Mouse (Mus musculus) erythroblast, embryonic 14.5 days (primary cell): ENCODE data around the gene Limd1. TPM values are rescaled to one million over a fixed set of nuclear protein-coding genes. Genes with fewer than 3 reads are reported as not detected.
A peak's percentile ranks its signal among the peaks of the same experiment; 100 is the strongest.

ENCODE experiments used
- H3K27me3 ChIP-seq: 2 replicates; pipeline ENCODE4 v1.6.1; 2012; ENCODE audit warnings: inconsistent platforms; ENCODE audit not compliant: control insufficient read depth
- H3K36me3 ChIP-seq: 2 replicates; pipeline ENCODE4 v1.6.1; 2012; ENCODE audit warnings: mild to moderate bottlenecking, inconsistent platforms; ENCODE audit not compliant: control insufficient read depth
- H3K4me1 ChIP-seq: 2 replicates; pipeline ENCODE4 v1.6.1; 2012; ENCODE audit warnings: inconsistent platforms; ENCODE audit not compliant: control insufficient read depth
- H3K4me3 ChIP-seq: replicated peaks from 2 replicates; pipeline ENCODE3; 2012; ENCODE audit warnings: moderate library complexity, mild to moderate bottlenecking, inconsistent platforms
- H3K9me3 ChIP-seq: 2 replicates; pipeline ENCODE4 v1.6.1; 2012; ENCODE audit warnings: low read length, inconsistent platforms, mixed read lengths; ENCODE audit not compliant: control insufficient read depth
- GATA1 ChIP-seq: IDR thresholded peaks from 2 replicates; pipeline ENCODE4 v1.6.1; 2012; ENCODE audit warnings: low read length, inconsistent platforms, mixed read lengths
- TAL1 ChIP-seq: IDR thresholded peaks from 3 replicates; pipeline ENCODE4 v1.6.1; 2012; ENCODE audit warnings: low read length, inconsistent platforms, mixed read lengths
- polyA plus RNA-seq: library from polyadenylated mRNA; stranded (reverse); fragments of >175 nt; gene quantifications from 2 replicates; pipeline ENCODE4 v1.2.3, GENCODE M21; 2012

Gene Limd1
- polyA plus RNA-seq, 1 experiment = 1.1 TPM

DNA sequence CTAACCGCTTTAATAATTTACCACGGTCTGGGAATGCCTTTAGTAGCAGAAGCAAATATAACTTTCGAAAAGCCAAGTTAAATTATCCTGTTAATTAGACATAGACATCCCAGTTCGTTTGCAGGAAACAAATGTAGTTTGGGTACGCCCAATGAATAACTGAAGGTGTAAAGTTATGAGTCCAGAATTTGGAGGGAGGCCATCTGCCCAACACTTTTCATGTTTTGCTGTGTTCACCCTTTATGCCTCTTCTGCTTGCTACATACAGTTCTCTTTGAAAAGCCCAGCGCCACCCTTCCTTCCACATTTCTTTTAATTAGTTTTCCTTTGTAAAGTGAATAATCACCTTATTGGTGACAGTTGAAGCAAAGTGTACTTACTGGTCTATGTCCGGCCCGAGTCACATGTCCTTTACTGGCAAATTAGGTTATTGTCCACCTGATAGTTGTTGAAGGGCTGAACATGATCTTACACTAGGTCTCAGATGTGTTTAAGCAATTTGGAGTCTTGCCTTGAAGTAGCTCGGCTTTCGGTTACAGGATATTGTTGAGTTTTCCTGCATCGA lies 52.1 kb downstream of the Limd1 start:
- Histone ChIP-seq H3K4me1 (peaks cover 66% of the 10 kb centered on the region), H3K36me3 (peaks cover 9% of the 10 kb centered on the region), H3K4me3 (peak overlapping the region; percentile 95), H3K27me3 (no peaks in the 10 kb centered on the region), H3K9me3 (no peaks in the 10 kb centered on the region)
- TF ChIP-seq GATA1 (no peak), TAL1 (no peak)

- H3K4me1 ChIP-seq = peaks cover 65% of the 10 kb centered on the region
- no peaks in the 10 kb centered on the region for H3K27me3 ChIP-seq
- H3K4me3 ChIP-seq = peak overlapping the region; percentile 95
- peaks cover 14% of the 10 kb centered on the region for H3K36me3 ChIP-seq
- no peaks in the 10 kb centered on the region for H3K9me3 ChIP-seq
- TF ChIP-seq GATA1 (no peak), TAL1 (no peak)
Observed at GRCm38 (mm10) chr9:123531234-123531633, 52.7 kb downstream of the Limd1 start.

DNA sequence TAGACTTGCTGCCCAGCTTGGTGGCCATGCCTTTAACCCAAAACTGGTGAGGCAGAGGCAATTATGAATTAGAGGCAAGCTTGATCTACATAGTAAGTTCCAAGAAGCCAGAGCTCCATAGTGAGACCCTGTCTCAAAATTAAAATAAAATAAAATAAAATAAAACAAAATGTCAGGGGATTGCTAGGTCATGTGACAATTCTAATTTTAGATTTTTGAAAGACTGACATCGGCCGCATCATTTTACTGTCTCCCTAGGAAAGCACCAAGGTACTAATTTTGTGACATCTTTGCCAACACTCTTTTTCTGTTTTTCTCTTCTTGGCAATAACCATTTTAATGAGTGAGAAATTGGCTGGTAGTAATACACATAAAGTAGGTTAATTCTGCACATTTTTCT lies 58.1 kb downstream of the Limd1 start:
- Histone ChIP-seq H3K27me3 (no peaks in the 10 kb centered on the region), H3K4me1 (peaks cover 29% of the 10 kb centered on the region), H3K9me3 (no peaks in the 10 kb centered on the region), H3K36me3 (peaks cover 17% of the 10 kb centered on the region), H3K4me3 (no peak overlapping the region)
- TF ChIP-seq TAL1 (no peak), GATA1 (no peak)

GRCm38 (mm10) chr9:123538189-123538588 lies 59.7 kb downstream of the Limd1 start:
- Histone ChIP-seq H3K36me3 (peaks cover 21% of the 10 kb centered on the region), H3K9me3 (no peaks in the 10 kb centered on the region), H3K4me1 (peaks cover 13% of the 10 kb centered on the region), H3K4me3 (no peak overlapping the region), H3K27me3 (no peaks in the 10 kb centered on the region)
- TF ChIP-seq GATA1 (no peak), TAL1 (no peak)

DNA sequence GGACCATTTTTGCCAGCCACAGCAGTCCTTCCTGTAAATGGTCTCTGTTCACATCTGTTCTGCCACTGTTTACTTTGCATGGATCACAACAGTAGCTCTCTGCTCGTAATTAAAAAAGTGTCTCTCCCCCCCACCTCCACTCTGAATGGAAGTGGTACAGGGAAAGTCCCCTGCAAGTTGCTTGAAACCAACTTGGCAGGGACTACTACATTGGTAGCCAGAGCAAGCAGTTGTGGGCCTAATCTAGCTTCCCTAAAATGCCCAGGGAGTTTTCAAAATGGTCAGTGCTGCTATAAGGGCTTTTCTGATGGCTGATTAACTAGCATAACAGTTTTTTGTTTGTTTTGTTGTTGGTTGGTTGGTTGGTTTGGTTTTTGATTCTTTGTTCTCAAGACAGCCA lies 60.6 kb downstream of the Limd1 start:
- Histone ChIP-seq H3K36me3 (peaks cover 24% of the 10 kb centered on the region), H3K4me1 (peaks cover 7% of the 10 kb centered on the region), H3K9me3 (no peaks in the 10 kb centered on the region), H3K27me3 (no peaks in the 10 kb centered on the region), H3K4me3 (no peak overlapping the region)
- no peak for TF ChIP-seq TAL1
- no peak for TF ChIP-seq GATA1

DNA sequence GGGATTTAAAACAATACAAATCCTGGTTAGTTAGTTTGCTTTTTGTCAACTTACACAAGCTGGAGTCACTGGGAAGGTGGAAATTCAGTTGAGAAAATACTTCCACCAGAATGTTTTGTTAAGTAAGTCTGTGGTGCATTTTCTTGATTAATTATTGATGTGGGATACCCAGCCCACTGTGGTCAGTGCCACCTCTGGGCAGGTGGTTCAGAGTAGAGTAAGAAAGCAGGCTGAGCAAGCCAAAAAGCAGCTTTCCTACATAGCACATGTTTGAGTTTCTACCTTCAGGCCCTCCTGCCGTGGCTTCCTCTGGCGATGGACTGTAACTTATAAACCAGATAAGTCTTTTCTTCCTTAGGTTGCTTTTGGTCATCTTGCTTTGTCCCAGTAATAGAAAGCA lies 61.3 kb downstream of the Limd1 start:
- Histone ChIP-seq H3K36me3 (peaks cover 21% of the 10 kb centered on the region), H3K4me1 (peaks cover 4% of the 10 kb centered on the region), H3K9me3 (no peaks in the 10 kb centered on the region), H3K4me3 (no peak overlapping the region), H3K27me3 (no peaks in the 10 kb centered on the region)
- no peak for TF ChIP-seq GATA1
- TF ChIP-seq TAL1 = no peak

DNA sequence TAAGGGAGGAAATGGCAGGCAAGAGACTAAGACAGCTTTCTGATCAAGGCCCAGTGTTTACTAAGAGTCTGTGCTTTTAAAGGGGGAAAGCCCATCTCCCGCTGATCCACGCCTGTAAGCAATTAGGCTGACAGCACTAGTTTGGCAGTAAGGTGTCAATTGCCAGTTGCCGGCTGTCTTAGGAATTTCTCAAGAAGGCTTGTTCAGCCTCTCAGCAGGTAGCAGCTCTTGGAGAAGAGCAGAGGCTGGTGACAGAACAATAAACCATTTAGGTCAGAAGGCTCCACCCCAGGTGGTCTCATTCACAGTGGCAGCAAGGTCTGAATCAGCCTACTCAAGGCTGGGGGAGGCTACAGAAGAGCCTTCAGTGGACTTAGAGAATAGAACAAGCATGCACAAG lies 76.1 kb downstream of the Limd1 start:
- H3K4me3 ChIP-seq = no peak overlapping the region
- H3K36me3 ChIP-seq = peaks cover 84% of the 10 kb centered on the region
- no peaks in the 10 kb centered on the region for H3K9me3 ChIP-seq
- peaks cover 2% of the 10 kb centered on the region for H3K4me1 ChIP-seq
- TF ChIP-seq GATA1 = no peak
- no peak for TF ChIP-seq TAL1
- H3K27me3 ChIP-seq = no peaks in the 10 kb centered on the region

Other genes starting within 250 kb of the Limd1 start
- gene Tmem158, start 217.9 kb upstream of the Limd1 start, polyA plus RNA-seq = 0.30 and 0.34 TPM in 2 replicates
- 1.4 and 6.2 TPM in 2 replicates for gene Lars2, start 111.8 kb upstream of the Limd1 start, polyA plus RNA-seq
- gene Sacm1l, start 51.1 kb downstream of the Limd1 start, polyA plus RNA-seq = 0.07 and 0.08 TPM in 2 replicates
- 0.29 TPM in 1 of 2 replicates, not detected in the other for gene Slc6a20b, start 153.9 kb downstream of the Limd1 start, polyA plus RNA-seq
- gene Ccr9, start 199.7 kb downstream of the Limd1 start, polyA plus RNA-seq = 0.01 TPM in 1 of 2 replicates, not detected in the other
- 0.23 and 0.45 TPM in 2 replicates for gene Slc6a20a, start 200.2 kb downstream of the Limd1 start, polyA plus RNA-seq
- 0.10 and 0.38 TPM in 2 replicates for gene Lztfl1, start 239.0 kb downstream of the Limd1 start, polyA plus RNA-seq